Mouse (Mus musculus) embryonic facial prominence, embryonic 15.5 days (tissue): ENCODE results near the gene Kcnn3. TPM values are rescaled to one million over a fixed set of nuclear protein-coding genes. Genes with fewer than 3 reads are reported as not detected.

Experiments used
- ATAC-seq: fragments of 200-750 bp; cut with Nextera tagmentation; 2 replicates; pipeline ENCODE4 v1.8.0; 2017; ENCODE audit warnings: low read depth, moderate TSS enrichment; ENCODE audit not compliant: insufficient number of reproducible peaks, low FRiP score, low TSS enrichment
- H3K27ac ChIP-seq: fragments of 300-500 bp; sonication (generic); replicated peaks from 2 replicates; pipeline ENCODE4 v1.5.1; 2015; ENCODE audit warnings: mild to moderate bottlenecking, inconsistent platforms
- H3K27me3 ChIP-seq: fragments of 300-500 bp; sonication (generic); 2 replicates; pipeline ENCODE4 v1.6.1; 2015; ENCODE audit warnings: inconsistent platforms
- H3K36me3 ChIP-seq: fragments of 300-500 bp; sonication (generic); 2 replicates; pipeline ENCODE4 v1.6.1; 2015; ENCODE audit warnings: mild to moderate bottlenecking, inconsistent platforms
- H3K4me1 ChIP-seq: fragments of 300-500 bp; sonication (generic); 2 replicates; pipeline ENCODE4 v1.6.1; 2015; ENCODE audit warnings: inconsistent platforms
- H3K4me2 ChIP-seq: fragments of 300-500 bp; sonication (generic); replicated peaks from 2 replicates; pipeline ENCODE4 v1.6.1; 2015; ENCODE audit warnings: mild to moderate bottlenecking, inconsistent platforms
- H3K4me3 ChIP-seq: fragments of 300-500 bp; sonication (generic); replicated peaks from 2 replicates; pipeline ENCODE4 v1.5.1; 2015; ENCODE audit warnings: mild to moderate bottlenecking, inconsistent platforms
- H3K9ac ChIP-seq: fragments of 300-500 bp; sonication (generic); 2 replicates; pipeline ENCODE4 v1.6.1; 2015; ENCODE audit warnings: inconsistent platforms
- H3K9me3 ChIP-seq: fragments of 300-500 bp; sonication (generic); replicated peaks from 2 replicates; pipeline ENCODE4 v1.6.1; 2016; ENCODE audit warnings: inconsistent platforms
- WGBS: fragments of 180-500 bp; shearing (Covaris S2); methylation state at CpG from one replicate; pipeline ENCODE4 v1.1.7; 2015; 5-methylcytosine and 5-hydroxymethylcytosine counted together
- polyA plus RNA-seq: library from polyadenylated mRNA; unstranded; fragments of >200 nt; fragmentation: Nextera tagmentation; extraction: Ambion mirVana; gene quantifications from 2 replicates; pipeline ENCODE4 v1.2.1, GENCODE M21; 2015

Kcnn3 gene
- polyA plus RNA-seq, 1 experiment from 2014 or later = 2.7 TPM

- H3K4me3 ChIP-seq = no peak overlapping the region
- peaks cover 7% of the 10 kb centered on the region; the same call in 1 of the 2 replicates for H3K4me1 ChIP-seq
- ATAC-seq = no peak
- WGBS = 38% methylated on average over 8 of the region's 8 CpGs
- H3K4me2 ChIP-seq = no peak overlapping the region
- no peaks in the 10 kb centered on the region for H3K27me3 ChIP-seq
- no peaks in the 10 kb centered on the region for H3K9me3 ChIP-seq
- no peaks in the 10 kb centered on the region for H3K36me3 ChIP-seq
- H3K27ac ChIP-seq = peak overlapping the region; percentile 41; the same call in 1 of the 2 replicates
- no peak overlapping the region for H3K9ac ChIP-seq
Measured at GRCm38 (mm10) chr3:89492701-89493151, 27.2 kb upstream of the Kcnn3 start.

- H3K9me3 ChIP-seq = no peaks in the 10 kb centered on the region
- no peaks in the 10 kb centered on the region for H3K36me3 ChIP-seq
- no peak overlapping the region for H3K4me3 ChIP-seq
- ATAC-seq = no peak
- peaks cover 7% of the 10 kb centered on the region; the same call in 1 of the 2 replicates for H3K4me1 ChIP-seq
- WGBS = 87% methylated on average over 5 of the region's 5 CpGs
- H3K4me2 ChIP-seq = no peak overlapping the region
- no peak overlapping the region for H3K27ac ChIP-seq
- H3K9ac ChIP-seq = no peak overlapping the region
- H3K27me3 ChIP-seq = no peaks in the 10 kb centered on the region
Measured at GRCm38 (mm10) chr3:89494630-89495029, 25.3 kb upstream of the Kcnn3 start.

GRCm38 (mm10) chr3:89496366-89496765, 23.6 kb upstream of the Kcnn3 start:
- Histone ChIP-seq H3K27me3 (no peaks in the 10 kb centered on the region), H3K4me3 (no peak overlapping the region), H3K4me2 (no peak overlapping the region), H3K4me1 (peaks cover 7% of the 10 kb centered on the region; the same call in 1 of the 2 replicates), H3K9me3 (no peaks in the 10 kb centered on the region), H3K36me3 (no peaks in the 10 kb centered on the region), H3K9ac (no peak overlapping the region), H3K27ac (no peak overlapping the region)
- no peak for ATAC-seq
- WGBS = 69% methylated on average over 3 of the region's 3 CpGs

GRCm38 (mm10) chr3:89499696-89500095, 20.3 kb upstream of the Kcnn3 start:
- Histone ChIP-seq H3K27ac (no peak overlapping the region), H3K4me3 (no peak overlapping the region), H3K36me3 (no peaks in the 10 kb centered on the region), H3K27me3 (no peaks in the 10 kb centered on the region), H3K4me2 (no peak overlapping the region), H3K9ac (no peak overlapping the region), H3K4me1 (no peaks in the 10 kb centered on the region), H3K9me3 (no peaks in the 10 kb centered on the region)
- no peak for ATAC-seq
- WGBS = 37% methylated on average over 7 of the region's 7 CpGs

GRCm38 (mm10) chr3:89501486-89501885, 18.5 kb upstream of the Kcnn3 start:
- H3K36me3 ChIP-seq = no peaks in the 10 kb centered on the region
- H3K4me2 ChIP-seq = no peak overlapping the region
- no peak for ATAC-seq
- H3K27me3 ChIP-seq = 0 out of 2 replicates have a peak, but pooled peaks cover 4% of the 10 kb centered on the region
- no peaks in the 10 kb centered on the region for H3K9me3 ChIP-seq
- H3K4me3 ChIP-seq = no peak overlapping the region
- no peaks in the 10 kb centered on the region for H3K4me1 ChIP-seq
- H3K9ac ChIP-seq = no peak overlapping the region
- H3K27ac ChIP-seq = no peak overlapping the region

- WGBS = 75% methylated on average over 7 of the region's 7 CpGs
- no peak for ATAC-seq
Measured at GRCm38 (mm10) chr3:89502551-89502950, 17.4 kb upstream of the Kcnn3 start.

GRCm38 (mm10) chr3:89508041-89508440, 11.9 kb upstream of the Kcnn3 start:
- no peak overlapping the region for H3K9ac ChIP-seq
- H3K4me3 ChIP-seq = no peak overlapping the region
- H3K4me1 ChIP-seq = peaks cover 27% of the 10 kb centered on the region
- 0 out of 2 replicates have a peak, but pooled peaks have one; percentile 12 for ATAC-seq
- WGBS = 11% methylated on average over 9 of the region's 9 CpGs
- peaks cover 30% of the 10 kb centered on the region for H3K27me3 ChIP-seq
- H3K9me3 ChIP-seq = no peaks in the 10 kb centered on the region
- H3K4me2 ChIP-seq = peak overlapping the region; percentile 24
- no peaks in the 10 kb centered on the region for H3K36me3 ChIP-seq
- no peak overlapping the region for H3K27ac ChIP-seq

More at GRCm38 (mm10) chr3:89502551-89502950, 17.4 kb upstream of the Kcnn3 start:
- Histone ChIP-seq H3K27ac (no peak overlapping the region), H3K4me1 (peaks cover 3% of the 10 kb centered on the region), H3K9me3 (no peaks in the 10 kb centered on the region), H3K27me3 (0 out of 2 replicates have a peak, but pooled peaks cover 10% of the 10 kb centered on the region), H3K9ac (no peak overlapping the region), H3K4me2 (no peak overlapping the region), H3K4me3 (no peak overlapping the region), H3K36me3 (no peaks in the 10 kb centered on the region)

GRCm38 (mm10) chr3:89510979-89511378, 9.0 kb upstream of the Kcnn3 start:
- Histone ChIP-seq H3K4me1 (peaks cover 27% of the 10 kb centered on the region), H3K27ac (no peak overlapping the region), H3K9me3 (no peaks in the 10 kb centered on the region), H3K9ac (no peak overlapping the region), H3K27me3 (peaks cover 30% of the 10 kb centered on the region), H3K36me3 (no peaks in the 10 kb centered on the region), H3K4me3 (no peak overlapping the region), H3K4me2 (no peak overlapping the region)
- WGBS = 18% methylated on average over 4 of the region's 4 CpGs
- no peak for ATAC-seq

- Histone ChIP-seq H3K27me3 (peaks cover 26% of the 10 kb centered on the region), H3K27ac (no peak overlapping the region), H3K9ac (no peak overlapping the region), H3K4me2 (no peak overlapping the region), H3K4me1 (peaks cover 27% of the 10 kb centered on the region), H3K36me3 (no peaks in the 10 kb centered on the region), H3K9me3 (peaks cover 2% of the 10 kb centered on the region; the same call in 1 of the 2 replicates), H3K4me3 (no peak overlapping the region)
- 17% methylated on average over 15 of the region's 15 CpGs for WGBS
- no peak for ATAC-seq
Measured at GRCm38 (mm10) chr3:89511400-89511799, 8.6 kb upstream of the Kcnn3 start.

GRCm38 (mm10) chr3:89512225-89512624, 7.7 kb upstream of the Kcnn3 start:
- H3K4me2 ChIP-seq = no peak overlapping the region

GRCm38 (mm10) chr3:89515444-89515843, 4.5 kb upstream of the Kcnn3 start:
- Histone ChIP-seq H3K4me2 (no peak overlapping the region), H3K36me3 (no peaks in the 10 kb centered on the region), H3K27me3 (peaks cover 18% of the 10 kb centered on the region), H3K4me3 (no peak overlapping the region), H3K9me3 (peaks cover 6% of the 10 kb centered on the region; the same call in 1 of the 2 replicates), H3K27ac (no peak overlapping the region), H3K4me1 (peaks cover 19% of the 10 kb centered on the region), H3K9ac (no peak overlapping the region)
- ATAC-seq = no peak
- 62% methylated on average over 11 of the region's 11 CpGs for WGBS

More at GRCm38 (mm10) chr3:89512225-89512624, 7.7 kb upstream of the Kcnn3 start:
- Histone ChIP-seq H3K9ac (no peak overlapping the region), H3K27me3 (peaks cover 20% of the 10 kb centered on the region), H3K27ac (no peak overlapping the region), H3K4me3 (no peak overlapping the region), H3K4me1 (peaks cover 26% of the 10 kb centered on the region), H3K9me3 (peaks cover 6% of the 10 kb centered on the region; the same call in 1 of the 2 replicates), H3K36me3 (no peaks in the 10 kb centered on the region)
- 88% methylated on average over 2 of the region's 2 CpGs for WGBS
- no peak for ATAC-seq

- Histone ChIP-seq H3K27ac (no peak overlapping the region), H3K4me1 (peaks cover 24% of the 10 kb centered on the region), H3K36me3 (no peaks in the 10 kb centered on the region), H3K4me3 (no peak overlapping the region), H3K9ac (no peak overlapping the region), H3K9me3 (peaks cover 6% of the 10 kb centered on the region; the same call in 1 of the 2 replicates), H3K27me3 (peaks cover 10% of the 10 kb centered on the region), H3K4me2 (no peak overlapping the region)
- 87% methylated on average over 5 of the region's 5 CpGs for WGBS
- ATAC-seq = no peak
Measured at GRCm38 (mm10) chr3:89516321-89516720, 3.6 kb upstream of the Kcnn3 start.
